Mouse (Mus musculus): ENCODE measurements around the gene Ccdc74a.

DNA sequence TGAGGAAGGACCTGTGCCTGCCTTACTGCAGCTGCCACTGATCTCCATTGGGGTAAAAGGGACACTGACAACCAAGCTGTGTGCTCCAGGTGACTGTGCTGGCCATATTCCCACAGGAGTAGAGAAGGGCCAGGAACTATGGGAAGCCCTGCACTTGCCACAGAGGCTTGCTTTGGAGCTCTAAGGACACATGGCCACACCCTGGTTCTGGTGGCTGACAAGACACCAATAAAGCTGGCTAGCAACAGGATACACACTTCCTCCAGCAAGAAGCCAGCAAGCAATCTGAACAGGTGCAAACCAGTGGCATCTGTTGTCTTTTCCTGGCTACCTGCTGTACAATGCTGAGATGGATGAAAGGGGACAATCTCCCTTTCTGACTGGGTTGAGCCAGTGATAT lies 23.6 kb downstream of the Ccdc74a start:
- no peak for TF ChIP-seq CTCF (IDR thresholded peaks at IDR 0.05; ENCODE audit: low read depth, low read length)
- TF ChIP-seq POLR2A (IDR thresholded peaks at IDR 0.05; ENCODE audit: extremely low read depth, insufficient read depth, low read length): no peak

All from liver, adult 2 months (tissue).